Mouse (Mus musculus) adrenal gland, adult 10 weeks (tissue): ENCODE measurements around the gene Dbt. TPM values are rescaled to one million over a fixed set of nuclear protein-coding genes. Genes with fewer than 3 reads are reported as not detected.

Experiments used
- polyA plus RNA-seq: library from polyadenylated mRNA; stranded (reverse); fragments of 350-450 nt; fragmentation: Illumina TruSeq; extraction: RNeasy Lipid Tissue Mini Kit (QIAGEN cat#74804); gene quantifications from one replicate; pipeline ENCODE4 v1.2.3, GENCODE M21; 2014; ENCODE audit warnings: low read depth, low replicate concordance

Dbt gene
- 153 TPM for polyA plus RNA-seq

DNA sequence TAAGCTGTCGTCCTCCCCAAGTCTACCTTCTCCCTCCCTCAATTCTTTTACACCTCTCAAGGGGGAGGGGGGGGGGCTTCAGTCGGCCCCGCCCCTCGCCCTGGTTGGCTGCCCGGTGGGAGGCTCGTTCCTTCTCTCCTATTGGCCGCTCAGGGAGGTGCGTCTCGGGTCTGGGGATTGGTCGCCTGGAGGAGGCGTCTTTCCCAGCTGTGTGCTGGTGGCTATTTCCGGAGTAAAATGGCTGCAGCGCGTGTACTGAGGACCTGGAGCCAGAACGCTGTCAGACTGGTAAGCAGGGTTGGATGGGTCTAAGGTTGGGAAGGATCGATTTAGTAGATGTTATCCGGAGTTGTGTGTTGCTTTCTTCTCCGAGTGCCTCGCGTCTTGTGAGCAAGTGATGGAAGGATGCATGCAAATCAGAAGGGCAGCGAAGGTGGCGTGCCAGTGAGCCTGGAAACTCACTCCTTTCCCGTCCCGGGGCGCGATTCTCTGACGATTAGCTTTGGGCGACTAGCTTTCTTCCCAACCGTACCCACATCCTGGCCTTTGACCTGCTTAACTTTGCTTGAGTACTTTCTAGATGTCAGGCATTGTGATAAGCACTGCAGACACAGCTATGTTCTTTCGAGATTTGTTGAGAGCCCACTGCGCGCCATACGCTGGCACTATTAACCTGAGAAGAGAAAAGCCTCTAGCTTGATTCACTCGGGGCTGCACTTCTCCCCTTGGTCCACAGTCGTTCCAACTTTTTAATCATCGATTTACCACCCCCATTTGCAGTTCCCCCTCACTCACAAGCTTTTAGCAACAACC lies at the start of gene Dbt:
Gene Dbt, plus strand, starts transcription at position 167 of the 813 bp plus-strand sequence.

GRCm38 (mm10) chr3:116507772-116508351 lies 5.0 kb upstream of the Dbt start, which contains the start of gene Rtca:
Gene Rtca (minus strand): TSS chr3:116508208.

DNA sequence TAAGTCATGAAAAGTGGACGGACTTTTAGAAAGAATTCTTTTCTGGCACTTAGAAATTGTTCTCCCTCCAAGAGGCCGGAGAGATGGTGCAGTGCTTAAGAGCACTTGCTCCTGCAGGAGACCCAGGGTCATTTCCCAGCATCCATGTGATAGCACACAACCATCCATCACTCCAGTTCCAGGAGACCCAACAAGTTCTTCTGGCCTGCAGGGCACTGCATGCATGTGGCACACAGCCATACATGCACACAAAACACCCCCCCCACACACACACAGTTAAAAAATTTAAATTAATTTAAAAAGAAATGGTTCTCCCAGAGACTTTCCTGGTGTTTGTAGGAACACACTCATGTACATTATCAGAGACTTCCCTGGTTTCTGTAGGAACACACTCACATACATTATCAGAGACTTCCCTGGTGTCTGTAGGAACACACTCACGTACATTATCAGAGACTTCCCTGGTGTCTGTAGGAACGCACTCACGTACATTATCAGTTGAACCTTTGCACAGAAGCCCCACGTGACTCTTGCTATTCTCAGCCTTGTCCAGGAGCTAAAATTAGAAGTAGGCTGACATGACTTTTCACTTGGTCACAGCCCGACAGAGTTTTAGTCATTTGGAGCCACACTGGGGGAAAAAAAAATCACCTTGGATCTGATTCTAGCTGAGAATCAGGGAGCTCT lies 49.7 kb downstream of the Dbt start, which contains the start of gene Lrrc39:
Gene Lrrc39, plus strand, starts transcription at position 566 of the 687 bp plus-strand sequence.

GRCm38 (mm10) chr3:116594728-116595602 lies 82.1 kb downstream of the Dbt start, which contains the start of gene Sass6:
Gene Sass6 (plus strand): TSS chr3:116594982.

Other genes starting within 250 kb of the Dbt start
- 19.6 TPM for gene Cdc14a, start 89.0 kb upstream of the Dbt start, polyA plus RNA-seq
- gene Rtca, start 4.9 kb upstream of the Dbt start, polyA plus RNA-seq, result 71.4 TPM
- 6.5 TPM for gene Lrrc39, start 49.9 kb downstream of the Dbt start, polyA plus RNA-seq
- gene Sass6, start 81.9 kb downstream of the Dbt start, polyA plus RNA-seq, result 8.3 TPM
- gene Trmt13, start 101.5 kb downstream of the Dbt start, polyA plus RNA-seq, result 26.8 TPM
- 136 TPM for gene Mfsd14a, start 149.6 kb downstream of the Dbt start, polyA plus RNA-seq
- gene Gm43191, start 168.2 kb downstream of the Dbt start, polyA plus RNA-seq, result not detected
- gene Slc35a3, start 199.8 kb downstream of the Dbt start, polyA plus RNA-seq, result 81.7 TPM